Mouse (Mus musculus) naive thymus-derived CD4-positive, alpha-beta T cell, adult 2 months (primary cell): ENCODE measurements around the gene Olfr366.
"Not testable (repeated sequence)": the region's sequence is repeated elsewhere in the genome, so short reads cannot be mapped to it uniquely, and the experiment has no call there.

Experiments
- DNase-seq: peaks from one replicate; pipeline ENCODE4 v3.0.0-alpha.2; 2011; ENCODE audit warnings: low read depth

The Olfr366 gene

DNA sequence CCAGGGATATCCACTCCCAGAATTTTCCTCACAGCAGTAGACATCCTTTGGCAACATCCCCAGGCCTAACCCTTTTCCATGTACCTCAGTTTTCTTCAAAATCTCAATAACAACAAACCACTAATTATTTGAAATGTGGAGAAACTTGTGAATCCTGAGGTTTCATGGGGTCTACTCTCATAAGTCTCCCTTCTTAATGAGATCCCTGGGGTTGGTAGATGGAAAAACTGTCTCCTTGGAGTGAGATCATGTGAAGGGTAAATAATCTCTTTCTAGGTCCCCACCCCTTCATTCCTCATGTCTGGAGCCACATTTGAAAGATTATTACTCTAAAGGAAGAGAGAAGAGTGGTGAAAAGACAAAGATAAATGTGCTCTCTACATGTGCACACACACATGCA, at the start of gene Olfr366:
TSS of gene Olfr366 (plus strand) at position 301 of the 400 bp plus-strand sequence.
- no peak for DNase-seq

- DNase-seq, result no peak
Measured at GRCm38 (mm10) chr2:37187898-37188297, 23.5 kb upstream of the Olfr366 start, which contains the start of gene Olfr365. TSS of gene Olfr365 (plus strand) at chr2:37188198.

- not testable (repeated sequence) for DNase-seq
Measured at GRCm38 (mm10) chr2:37261781-37262180, 50.4 kb downstream of the Olfr366 start.
